Mouse (Mus musculus) cerebellum, adult 2 months (tissue): ENCODE results near the gene Ext2. TPM values are rescaled to one million over a fixed set of nuclear protein-coding genes. Genes with fewer than 3 reads are reported as not detected.

Experiments used
- DNase-seq, 2 experiments: peaks; one replicate each; pipeline ENCODE4 v3.0.0; 2021
- H3K27ac ChIP-seq: fragments of 200-500 bp; 2 replicates; pipeline ENCODE4 v1.5.1; 2012; ENCODE audit warnings: low read length, control low read depth, inconsistent platforms; ENCODE audit not compliant: insufficient read depth
- H3K27me3 ChIP-seq: fragments of 200-500 bp; 2 replicates; pipeline ENCODE4 v1.6.1; 2012; ENCODE audit warnings: inconsistent platforms, mild to moderate bottlenecking, low read length, moderate library complexity; ENCODE audit not compliant: control insufficient read depth, insufficient read depth
- H3K4me1 ChIP-seq: fragments of 200-500 bp; 2 replicates; pipeline ENCODE4 v1.6.1; 2011; ENCODE audit warnings: low read length; ENCODE audit not compliant: control insufficient read depth, insufficient read depth
- H3K4me3 ChIP-seq: fragments of 200-500 bp; replicated peaks from 2 replicates; pipeline ENCODE3; 2011; ENCODE audit warnings: mild to moderate bottlenecking, low read depth, low read length, control low read depth; ENCODE audit not compliant: insufficient read depth
- CTCF ChIP-seq: fragments of 200-500 bp; IDR thresholded peaks from 2 replicates; pipeline ENCODE4 v1.5.1; 2011; ENCODE audit warnings: low read depth, mild to moderate bottlenecking, control low read depth, low read length, moderate library complexity, borderline replicate concordance; ENCODE audit not compliant: insufficient read depth
- POLR2A ChIP-seq: fragments of 200-500 bp; IDR thresholded peaks from 2 replicates; pipeline ENCODE4 v1.6.1; 2011; ENCODE audit warnings: low read length, control low read depth, borderline replicate concordance; ENCODE audit not compliant: insufficient read depth
- WGBS: fragments of 180-500 bp; shearing (Covaris S2); methylation state at CpG from one replicate; pipeline ENCODE4 v1.1.7; 2018; 5-methylcytosine and 5-hydroxymethylcytosine counted together
- polyA plus RNA-seq: library from polyadenylated mRNA; depleted of rRNA; stranded (reverse); fragments of >200 nt; gene quantifications from 2 replicates; pipeline ENCODE4 v1.2.3, GENCODE M21; 2012

The Ext2 gene
- polyA plus RNA-seq, 1 experiment: 40.1 TPM

GRCm38 (mm10) chr2:93754366-93754765 lies 68.0 kb downstream of the Ext2 start:
- DNase-seq: peak; percentile 72 to 85

GRCm38 (mm10) chr2:93753147-93753758 lies 69.1 kb downstream of the Ext2 start:
- 41% methylated on average over 6 of the region's 6 CpGs for WGBS
- TF ChIP-seq POLR2A: no peak
- TF ChIP-seq CTCF: no peak
- DNase-seq: peak; percentile 31 to 43
- H3K4me3 ChIP-seq: no peak overlapping the region
- 0 out of 2 replicates have a peak overlapping the region, but pooled peaks have one; percentile 52 for H3K27ac ChIP-seq
- H3K4me1 ChIP-seq: peaks cover 24% of the 10 kb centered on the region
- no peaks in the 10 kb centered on the region for H3K27me3 ChIP-seq

More at GRCm38 (mm10) chr2:93754366-93754765, 68.0 kb downstream of the Ext2 start:
- H3K27me3 ChIP-seq: no peaks in the 10 kb centered on the region
- peaks cover 26% of the 10 kb centered on the region for H3K4me1 ChIP-seq
- H3K4me3 ChIP-seq: no peak overlapping the region
- WGBS: 9% methylated on average over 2 of the region's 2 CpGs
- H3K27ac ChIP-seq: 0 out of 2 replicates have a peak overlapping the region, but pooled peaks have one; percentile 9
- TF ChIP-seq POLR2A: no peak
- TF ChIP-seq CTCF: no peak

GRCm38 (mm10) chr2:93749709-93750108 lies 72.7 kb downstream of the Ext2 start:
- 75% methylated on average over 4 of the region's 4 CpGs for WGBS

GRCm38 (mm10) chr2:93747538-93748126 lies 74.7 kb downstream of the Ext2 start:
- 80% methylated on average over 5 of the region's 5 CpGs for WGBS
- TF ChIP-seq CTCF (no peak), POLR2A (no peak)
- peaks cover 36% of the 10 kb centered on the region for H3K4me1 ChIP-seq
- no peak overlapping the region for H3K4me3 ChIP-seq
- H3K27ac ChIP-seq: no peak overlapping the region
- no peaks in the 10 kb centered on the region for H3K27me3 ChIP-seq
- no peak for DNase-seq

More at GRCm38 (mm10) chr2:93749709-93750108, 72.7 kb downstream of the Ext2 start:
- Histone ChIP-seq H3K27ac (no peak overlapping the region), H3K27me3 (no peaks in the 10 kb centered on the region), H3K4me1 (peaks cover 28% of the 10 kb centered on the region), H3K4me3 (no peak overlapping the region)
- TF ChIP-seq CTCF (no peak), POLR2A (no peak)
- DNase-seq: peak; percentile 30 to 36

- DNase-seq: no peak
- H3K27ac ChIP-seq: no peak overlapping the region
- no peak overlapping the region for H3K4me3 ChIP-seq
- 90% methylated on average over 4 of the region's 4 CpGs for WGBS
- peaks cover 36% of the 10 kb centered on the region for H3K4me1 ChIP-seq
- TF ChIP-seq CTCF (no peak), POLR2A (no peak)
- H3K27me3 ChIP-seq: no peaks in the 10 kb centered on the region
These were observed 75.7 kb downstream of the Ext2 start for GRCm38 (mm10) chr2:93746620-93747019.

- Histone ChIP-seq H3K27me3 (no peaks in the 10 kb centered on the region), H3K4me1 (peaks cover 36% of the 10 kb centered on the region), H3K27ac (no peak overlapping the region), H3K4me3 (no peak overlapping the region)
- DNase-seq: no peak
- WGBS: 90% methylated on average over 5 of the region's 5 CpGs
- TF ChIP-seq CTCF (no peak), POLR2A (no peak)
These were observed 76.2 kb downstream of the Ext2 start for GRCm38 (mm10) chr2:93746162-93746561.

- Histone ChIP-seq H3K27me3 (no peaks in the 10 kb centered on the region), H3K27ac (no peak overlapping the region), H3K4me3 (no peak overlapping the region), H3K4me1 (peaks cover 34% of the 10 kb centered on the region)
- no peak for DNase-seq
- TF ChIP-seq POLR2A: no peak
- no peak for TF ChIP-seq CTCF
- WGBS: 94% methylated on average over 9 of the region's 9 CpGs
These were observed 76.6 kb downstream of the Ext2 start for GRCm38 (mm10) chr2:93745741-93746140.

GRCm38 (mm10) chr2:93744346-93745229 lies 77.8 kb downstream of the Ext2 start:
- Histone ChIP-seq H3K4me1 (peaks cover 39% of the 10 kb centered on the region), H3K4me3 (no peak overlapping the region), H3K27ac (peak overlapping the region; percentile 90), H3K27me3 (no peaks in the 10 kb centered on the region)
- WGBS: 31% methylated on average over 11 of the region's 11 CpGs
- DNase-seq: peak; percentile 67 to 75
- TF ChIP-seq POLR2A (no peak), CTCF (no peak)
